Mouse (Mus musculus) adrenal gland, adult (tissue): Measurements from ENCODE around the gene Dnase1l1.

Source experiments
- DNase-seq, 2 experiments: peaks; one replicate each; pipeline ENCODE4 v3.0.0; 2022 to 2023; ENCODE audit warnings: low spot score in 1 of 2; ENCODE audit not compliant: inconsistent age in 2 of 2

Dnase1l1 gene

GRCm38 (mm10) chrX:74281732-74282394, at the start of gene Dnase1l1, which contains the start of gene Taz:
TSS of gene Dnase1l1 (minus strand) at chrX:74282337.
TSS of gene Taz (plus strand) at chrX:74281912.
- DNase-seq: peak; percentile 88 to 93

- no peak for DNase-seq
Measured at GRCm38 (mm10) chrX:74330166-74330930, 48.2 kb upstream of the Dnase1l1 start.

- peak in 1 of 2 experiments; percentile 44 for DNase-seq
Measured at GRCm38 (mm10) chrX:74329215-74329671, 47.1 kb upstream of the Dnase1l1 start.

GRCm38 (mm10) chrX:74328725-74329161, 46.6 kb upstream of the Dnase1l1 start, which contains the start of gene Plxna3:
TSS of gene Plxna3 (plus strand) at chrX:74329066.
- DNase-seq: peak; percentile 79 to 92

- DNase-seq: peak; percentile 92 to 93
Measured at GRCm38 (mm10) chrX:74312540-74313464, 30.7 kb upstream of the Dnase1l1 start, which contains the start of gene Fam50a. TSS of gene Fam50a (plus strand) at chrX:74313033.

- peak; percentile 77 to 93 for DNase-seq
Measured at GRCm38 (mm10) chrX:74304867-74305700, 22.9 kb upstream of the Dnase1l1 start, which contains the start of gene Gdi1. TSS of gene Gdi1 (plus strand) at chrX:74304998.

GRCm38 (mm10) chrX:74299721-74300120, 17.6 kb upstream of the Dnase1l1 start:
- DNase-seq: no peak

GRCm38 (mm10) chrX:74298348-74298747, 16.2 kb upstream of the Dnase1l1 start:
- DNase-seq: no peak

- peak; percentile 94 to 97 for DNase-seq
Measured at GRCm38 (mm10) chrX:74296538-74297448, 14.7 kb upstream of the Dnase1l1 start, which contains the start of gene Atp6ap1. TSS of gene Atp6ap1 (plus strand) at chrX:74297097.

GRCm38 (mm10) chrX:74293431-74293830, 11.3 kb upstream of the Dnase1l1 start:
- no peak for DNase-seq

- no peak for DNase-seq
Measured at GRCm38 (mm10) chrX:74283092-74283437, 928 bp upstream of the Dnase1l1 start.

GRCm38 (mm10) chrX:74282395-74283091, 406 bp upstream of the Dnase1l1 start:
- DNase-seq: peak; percentile 89 to 95

- no peak for DNase-seq
Measured at GRCm38 (mm10) chrX:74281041-74281731, 951 bp downstream of the Dnase1l1 start.

GRCm38 (mm10) chrX:74277916-74278315, 4.2 kb downstream of the Dnase1l1 start:
- no peak for DNase-seq

GRCm38 (mm10) chrX:74273422-74274322, 8.5 kb downstream of the Dnase1l1 start:
- DNase-seq: peak in 1 of 2 experiments; percentile 32

GRCm38 (mm10) chrX:74270902-74271551, 11.1 kb downstream of the Dnase1l1 start:
- peak; percentile 56 to 78 for DNase-seq
